Mouse (Mus musculus) hindbrain, embryonic 14.5 days (tissue): ENCODE data around the gene Ly9. TPM values are rescaled to one million over a fixed set of nuclear protein-coding genes. Genes with fewer than 3 reads are reported as not detected.

Source experiments
- ATAC-seq: fragments of 200-750 bp; cut with Nextera tagmentation; 2 replicates; pipeline ENCODE4 v1.8.0; 2017; ENCODE audit warnings: moderate number of reproducible peaks, mild to moderate bottlenecking, moderate TSS enrichment, moderate library complexity; ENCODE audit not compliant: low FRiP score
- DNase-seq: peaks from one replicate; pipeline ENCODE4 v3.0.0-alpha.2; 2015; ENCODE audit warnings: low spot score
- H3K27ac ChIP-seq: fragments of 300-500 bp; sonication (generic); 2 replicates; pipeline ENCODE4 v1.5.1; 2014; ENCODE audit warnings: mild to moderate bottlenecking, moderate library complexity
- H3K27me3 ChIP-seq: fragments of 300-500 bp; sonication (generic); 2 replicates; pipeline ENCODE4 v1.6.1; 2014; ENCODE audit warnings: mild to moderate bottlenecking, low read length, mixed read lengths; ENCODE audit not compliant: control insufficient read depth, insufficient read depth
- H3K36me3 ChIP-seq: fragments of 300-500 bp; sonication (generic); replicated peaks from 2 replicates; pipeline ENCODE4 v1.6.1; 2014; ENCODE audit not compliant: control insufficient read depth, insufficient read depth
- H3K4me1 ChIP-seq: fragments of 300-500 bp; sonication (generic); replicated peaks from 2 replicates; pipeline ENCODE4 v1.6.1; 2014; ENCODE audit warnings: antibody characterized with exemption, low read length, mixed read lengths; ENCODE audit not compliant: control insufficient read depth, insufficient read depth
- H3K4me2 ChIP-seq: fragments of 300-500 bp; sonication (generic); replicated peaks from 2 replicates; pipeline ENCODE4 v1.6.1; 2014; ENCODE audit warnings: mild to moderate bottlenecking, moderate library complexity
- H3K4me3 ChIP-seq: fragments of 300-500 bp; sonication (generic); replicated peaks from 2 replicates; pipeline ENCODE4 v1.5.1; 2014; ENCODE audit warnings: mild to moderate bottlenecking, low read length
- H3K9ac ChIP-seq: fragments of 300-500 bp; sonication (generic); 2 replicates; pipeline ENCODE4 v1.6.1; 2014
- H3K9me3 ChIP-seq: fragments of 300-500 bp; sonication (generic); 2 replicates; pipeline ENCODE4 v1.6.1; 2016; ENCODE audit warnings: low read length; ENCODE audit not compliant: control insufficient read depth
- WGBS: fragments of 180-500 bp; shearing (Covaris S2); extraction: QIAGEN DNeasy Blood & Tissue Kit; methylation state at CpG from one replicate; pipeline ENCODE4 v1.1.7; 2014; 5-methylcytosine and 5-hydroxymethylcytosine counted together
- microRNA-seq: library from miRNA; unstranded; fragments of <30 nt; microRNA quantifications from one replicate; pipeline ENCODE4, GENCODE M21; 2016
- polyA plus RNA-seq: library from polyadenylated mRNA; unstranded; fragments of >200 nt; fragmentation: Nextera tagmentation; extraction: Ambion mirVana; gene quantifications from 2 replicates; pipeline ENCODE4 v1.2.1, GENCODE M21; 2014

The Ly9 gene
- polyA plus RNA-seq, 1 experiment from 2014 or later: not detected

GRCm38 (mm10) chr1:171551326-171551725 is 55.9 kb downstream of the Ly9 start:
- Histone ChIP-seq H3K4me3 (no peak overlapping the region), H3K4me1 (no peaks in the 10 kb centered on the region), H3K9ac (no peak overlapping the region), H3K4me2 (no peak overlapping the region), H3K36me3 (no peaks in the 10 kb centered on the region), H3K27ac (no peak overlapping the region), H3K27me3 (no peaks in the 10 kb centered on the region), H3K9me3 (no peaks in the 10 kb centered on the region)
- WGBS: 91% methylated on average over 7 of the region's 7 CpGs
- DNase-seq (no peak), ATAC-seq (no peak)

- Histone ChIP-seq H3K36me3 (no peaks in the 10 kb centered on the region), H3K27me3 (no peaks in the 10 kb centered on the region), H3K4me2 (no peak overlapping the region), H3K4me1 (no peaks in the 10 kb centered on the region), H3K9ac (no peak overlapping the region), H3K27ac (no peak overlapping the region), H3K4me3 (no peak overlapping the region), H3K9me3 (peaks cover 9% of the 10 kb centered on the region; the same call in 1 of the 2 replicates)
- ATAC-seq (no peak), DNase-seq (no peak)
- WGBS: 86% methylated on average over 1 of the region's 1 CpGs
Observed at GRCm38 (mm10) chr1:171540694-171541093, 66.5 kb downstream of the Ly9 start.

Small RNA genes within 50 kb of the gene (microRNA-seq; reads per million reads assigned to microRNA genes)
- not detected for gene Mir7683

Other genes with a start within 250 kb of the Ly9 start
- gene Klhdc9, start 246.6 kb downstream of the Ly9 start, polyA plus RNA-seq: 2.6 and 3.9 TPM in 2 replicates
- 2.3 TPM in 2 replicates for gene Nectin4, start 237.3 kb downstream of the Ly9 start, polyA plus RNA-seq
- gene Arhgap30, start 218.5 kb downstream of the Ly9 start, polyA plus RNA-seq: 0.31 and 0.71 TPM in 2 replicates
- gene Usf1, start 196.1 kb downstream of the Ly9 start, polyA plus RNA-seq: 166 and 175 TPM in 2 replicates
- 2.4 and 3.1 TPM in 2 replicates for gene Tstd1, start 188.5 kb downstream of the Ly9 start, polyA plus RNA-seq
- gene F11r, start 169.9 kb downstream of the Ly9 start, polyA plus RNA-seq: 12.8 and 14.0 TPM in 2 replicates
- 23.0 and 29.8 TPM in 2 replicates for gene Alyref2, start 103.9 kb downstream of the Ly9 start, polyA plus RNA-seq
- not detected in 2 replicates for gene Itln1, start 72.1 kb downstream of the Ly9 start, polyA plus RNA-seq
- gene Cd244a, start 48.2 kb downstream of the Ly9 start, polyA plus RNA-seq: not detected in 2 replicates
- gene Slamf7, start 45.6 kb upstream of the Ly9 start, polyA plus RNA-seq: not detected in 2 replicates
- gene Cd48, start 74.6 kb upstream of the Ly9 start, polyA plus RNA-seq: 1.1 and 2.1 TPM in 2 replicates
- gene Slamf1, start 159.7 kb upstream of the Ly9 start, polyA plus RNA-seq: 0.10 and 0.13 TPM in 2 replicates
- 1.1 and 1.7 TPM in 2 replicates for gene Cd84, start 232.3 kb upstream of the Ly9 start, polyA plus RNA-seq